Mouse (Mus musculus): ENCODE data around the gene Slc39a2.
"Not testable (repeated sequence)": the region's sequence is repeated elsewhere in the genome, so short reads cannot be mapped to it uniquely, and the experiment has no call there.

Gene Slc39a2

DNA sequence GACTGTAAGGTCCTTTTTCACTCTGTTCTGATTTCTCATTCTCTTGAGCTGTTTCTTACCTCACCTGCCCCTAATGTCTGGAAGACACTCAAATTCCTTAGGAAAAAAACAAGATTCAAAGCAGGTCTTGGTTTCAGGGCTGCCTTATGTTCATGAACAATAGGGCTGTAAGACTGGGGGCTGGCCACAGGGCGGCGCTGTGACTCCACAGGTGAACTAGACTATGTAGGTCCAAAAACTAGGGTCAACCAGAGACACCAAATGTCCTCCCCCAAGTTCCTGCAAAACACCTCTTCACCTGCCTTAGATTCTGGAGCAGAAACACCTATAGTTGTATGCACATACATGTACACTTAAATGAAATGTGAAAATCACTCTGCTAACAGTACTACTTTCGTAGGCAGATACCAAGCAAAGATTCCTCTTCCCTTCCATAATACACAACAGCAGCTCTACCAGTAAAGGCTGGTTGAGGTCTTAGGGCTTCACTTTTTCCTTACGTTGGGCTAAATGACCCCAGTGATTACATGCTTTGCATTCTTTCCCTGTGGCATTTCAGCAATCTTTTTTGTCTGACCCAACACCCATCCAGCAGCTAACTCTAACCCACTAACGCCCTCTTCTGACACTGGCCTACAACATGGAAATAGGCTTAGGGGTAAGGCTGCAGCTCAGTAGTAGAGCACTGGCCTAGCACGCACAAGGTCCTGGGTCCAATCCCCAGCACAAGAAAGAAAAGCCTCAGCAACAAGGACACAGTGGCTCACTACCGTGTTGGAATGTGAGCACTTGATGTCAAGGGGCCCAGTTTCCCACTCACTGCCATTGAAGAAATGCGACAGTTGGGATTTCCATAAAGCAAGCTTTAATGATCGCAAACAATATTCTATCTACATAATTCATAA, 10.4 kb downstream of the Slc39a2 start:
- DNase-seq (ENCODE audit: low spot score in 2 of 2): peak; percentile 46 to 88

GRCm38 (mm10) chr14:51903782-51904181, 11.1 kb downstream of the Slc39a2 start:
- DNase-seq (ENCODE audit: low spot score in 2 of 2): no peak

GRCm38 (mm10) chr14:51904706-51905105, 12.0 kb downstream of the Slc39a2 start:
- DNase-seq (ENCODE audit: low spot score in 2 of 2): no peak

GRCm38 (mm10) chr14:51906102-51906501, 13.4 kb downstream of the Slc39a2 start:
- no peak for DNase-seq (ENCODE audit: low spot score in 2 of 2)

- no peak for DNase-seq (ENCODE audit: low spot score in 2 of 2)
Measured at GRCm38 (mm10) chr14:51911301-51911700, 18.6 kb downstream of the Slc39a2 start.

- no peak for DNase-seq (ENCODE audit: low spot score in 2 of 2)
Measured at GRCm38 (mm10) chr14:51912391-51913061, 19.8 kb downstream of the Slc39a2 start.

DNA sequence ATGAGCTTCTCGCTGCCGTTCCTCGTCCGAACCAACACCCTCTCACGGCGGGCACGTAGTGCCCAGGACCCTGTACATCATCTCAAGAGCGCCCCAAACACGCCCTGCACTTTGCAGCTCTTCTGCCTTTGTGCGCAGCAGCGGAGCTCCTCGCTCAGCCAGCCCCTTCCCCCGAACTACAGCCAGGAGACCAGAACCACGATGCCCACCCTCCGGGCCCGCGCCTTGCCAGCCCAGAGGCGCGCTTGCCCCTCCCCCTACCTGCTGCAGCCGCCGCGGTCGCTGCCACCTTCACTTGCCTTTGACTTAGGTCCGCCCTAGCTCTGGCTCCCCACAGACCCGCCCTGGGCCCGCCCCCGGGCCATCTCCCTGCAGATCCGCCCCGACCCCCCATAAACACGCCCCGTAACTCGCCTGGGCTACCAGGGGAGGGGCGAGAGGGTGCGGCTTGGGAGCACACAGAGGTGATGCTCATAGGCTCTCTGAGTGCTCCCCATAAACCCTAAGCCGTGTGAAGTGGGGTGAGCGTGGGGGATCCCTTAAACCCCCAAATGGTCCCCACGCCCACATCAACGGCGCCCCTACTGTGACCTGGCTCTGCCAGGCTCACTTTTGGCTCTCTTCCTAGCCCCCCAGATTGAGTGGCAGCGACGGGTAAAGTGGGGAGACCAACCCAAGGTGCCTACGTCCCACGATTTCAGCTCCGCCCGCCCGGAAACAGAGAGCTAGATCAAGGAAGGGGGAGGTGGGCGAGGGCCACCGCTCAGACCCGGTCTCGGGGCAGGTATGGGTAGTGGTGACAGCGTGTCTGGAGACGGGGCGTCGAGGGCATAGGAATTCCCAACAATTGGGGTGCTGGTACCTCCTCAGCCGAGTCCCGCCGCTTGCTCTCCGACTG, 20.6 kb downstream of the Slc39a2 start:
- peak; percentile 90 to 94 for DNase-seq (ENCODE audit: low spot score in 2 of 2)

DNA sequence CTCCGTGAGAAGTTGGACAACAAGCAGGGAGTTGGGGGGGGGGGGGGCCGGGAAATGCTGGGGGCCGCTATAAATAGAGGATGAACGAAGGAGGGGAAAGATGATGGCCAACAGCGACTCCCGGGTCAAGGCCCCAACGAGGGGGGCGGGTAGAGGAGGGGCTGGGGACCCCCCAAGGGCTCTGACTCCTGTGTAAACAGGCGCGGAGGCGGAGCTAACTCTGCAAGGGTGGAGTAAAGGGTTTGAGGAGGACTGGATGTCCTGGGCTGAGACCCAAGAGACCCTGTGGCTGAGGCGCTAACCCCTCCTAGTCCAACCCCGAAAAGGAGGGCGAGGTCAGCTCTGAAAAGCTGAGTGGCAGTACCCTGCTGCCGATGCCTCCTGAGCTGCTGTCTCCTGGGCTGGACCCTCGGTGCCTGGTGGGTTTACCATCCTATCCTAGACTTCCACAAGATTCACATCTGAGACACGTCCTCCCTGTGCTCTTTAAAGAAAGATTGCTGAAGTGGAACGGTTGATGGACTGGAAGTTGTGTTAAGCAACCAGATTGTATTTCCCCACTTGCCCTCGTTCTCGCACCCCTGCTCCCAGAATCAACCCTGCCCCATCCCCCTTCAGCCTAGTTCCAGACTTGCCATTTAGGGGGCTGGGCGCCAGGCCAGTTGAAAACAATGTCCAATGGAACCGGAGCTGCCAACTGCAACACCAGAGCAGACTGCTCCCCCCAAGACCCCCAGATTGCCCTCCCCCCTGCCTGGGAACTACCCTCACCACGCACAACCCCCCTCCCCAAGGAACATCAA, 21.5 kb downstream of the Slc39a2 start, which contains the start of gene Ndrg2:
Ndrg2 (minus strand) TSS at position 199 of the 803 bp plus-strand sequence.
- DNase-seq (ENCODE audit: low spot score in 2 of 2): peak; percentile 50 to 52

DNA sequence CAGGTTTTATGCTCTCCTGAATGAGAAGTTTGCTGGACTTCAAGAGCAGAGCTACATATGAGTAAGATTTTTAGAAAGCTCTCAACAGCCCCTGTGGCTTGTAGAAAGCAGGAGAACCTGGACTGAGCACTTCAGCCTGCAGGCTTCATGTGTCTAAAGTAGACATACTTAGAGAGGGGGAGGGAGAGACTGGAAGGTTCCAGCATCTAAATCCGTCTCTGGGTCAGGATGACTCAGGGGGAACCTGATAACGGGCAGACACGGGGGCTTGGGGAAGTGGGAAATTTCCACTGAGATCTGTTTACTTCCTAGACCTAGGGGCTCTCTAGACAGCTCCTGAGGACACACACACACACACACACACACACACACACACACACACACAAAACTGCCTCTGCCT, 22.3 kb downstream of the Slc39a2 start:
- DNase-seq (ENCODE audit: low spot score in 2 of 2): no peak

- DNase-seq (ENCODE audit: low spot score in 2 of 2): no peak
Measured at GRCm38 (mm10) chr14:51916539-51916938, 23.9 kb downstream of the Slc39a2 start.

GRCm38 (mm10) chr14:51918125-51918524, 25.4 kb downstream of the Slc39a2 start, which contains the start of gene Tppp2:
Tppp2 (plus strand) TSS chr14:51918425.
- DNase-seq (ENCODE audit: low spot score in 2 of 2): no peak

- DNase-seq (ENCODE audit: low spot score in 2 of 2): no peak
Measured at GRCm38 (mm10) chr14:51918966-51919365, 26.3 kb downstream of the Slc39a2 start.

DNA sequence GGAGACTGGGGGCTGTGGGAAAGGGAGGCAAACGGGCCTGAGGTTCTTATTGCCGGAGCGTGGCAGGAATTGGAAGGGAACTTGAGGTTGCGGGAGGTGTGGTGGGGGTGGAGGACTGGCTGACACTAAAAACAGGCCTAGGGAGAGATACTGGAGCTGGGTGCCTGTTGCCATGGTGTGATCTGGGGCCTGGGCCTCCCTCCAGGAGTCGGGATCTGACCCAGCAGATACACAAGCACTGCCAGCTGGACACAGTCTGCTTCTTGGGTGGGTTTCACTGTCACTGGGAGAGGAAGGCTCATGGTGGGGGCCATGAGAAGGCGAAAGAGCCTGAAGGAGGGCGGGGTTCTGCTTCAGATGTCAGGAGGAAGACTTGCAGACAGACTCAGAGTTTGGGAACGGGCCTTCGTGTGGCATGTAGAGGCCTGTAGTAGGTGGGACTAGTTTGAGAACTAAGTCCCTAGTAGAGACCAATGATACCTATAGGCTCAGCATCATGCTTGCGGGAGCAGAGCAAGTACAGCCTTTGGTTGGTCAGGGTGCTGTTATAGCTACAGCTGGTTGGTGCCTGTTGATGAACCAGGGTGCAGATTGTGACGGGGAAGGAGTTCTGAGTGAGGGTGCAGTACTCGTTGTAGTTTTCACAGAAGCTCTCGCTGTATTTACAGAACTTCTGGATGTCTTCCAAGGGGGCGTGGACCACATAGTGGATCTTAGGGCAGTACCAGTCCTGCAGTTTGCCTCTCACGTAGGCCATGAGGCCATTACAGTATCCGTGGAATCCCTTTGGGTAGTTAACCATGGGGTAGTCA, 29.3 kb downstream of the Slc39a2 start:
- no peak for DNase-seq (ENCODE audit: low spot score in 2 of 2)

- no peak for DNase-seq (ENCODE audit: low spot score in 2 of 2)
Measured at GRCm38 (mm10) chr14:51922571-51922865, 29.8 kb downstream of the Slc39a2 start, which contains the start of gene Rnase13. Rnase13 (minus strand) TSS chr14:51922773.

GRCm38 (mm10) chr14:51922910-51923309, 30.2 kb downstream of the Slc39a2 start:
- no peak for DNase-seq (ENCODE audit: low spot score in 2 of 2)

DNA sequence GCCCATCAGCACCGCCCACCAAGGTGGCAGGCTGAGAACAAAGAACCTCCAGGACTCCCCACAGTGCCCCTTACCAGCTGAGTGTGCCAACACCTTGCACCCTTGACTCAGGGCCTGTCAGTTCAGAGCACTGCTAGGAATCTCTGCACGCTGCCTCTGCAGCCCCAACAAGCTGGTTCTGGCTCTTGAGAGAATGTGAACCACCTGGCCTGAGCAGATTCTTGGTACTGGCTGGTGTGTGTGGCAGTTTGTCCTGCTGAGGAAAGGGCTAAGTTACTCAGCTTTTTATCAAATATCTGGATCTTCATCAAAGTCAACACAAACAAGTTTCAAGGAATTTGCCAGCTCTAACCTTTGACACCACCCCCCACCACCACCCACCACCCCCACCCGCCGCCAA, 30.8 kb downstream of the Slc39a2 start:
- DNase-seq (ENCODE audit: low spot score in 2 of 2): no peak

DNA sequence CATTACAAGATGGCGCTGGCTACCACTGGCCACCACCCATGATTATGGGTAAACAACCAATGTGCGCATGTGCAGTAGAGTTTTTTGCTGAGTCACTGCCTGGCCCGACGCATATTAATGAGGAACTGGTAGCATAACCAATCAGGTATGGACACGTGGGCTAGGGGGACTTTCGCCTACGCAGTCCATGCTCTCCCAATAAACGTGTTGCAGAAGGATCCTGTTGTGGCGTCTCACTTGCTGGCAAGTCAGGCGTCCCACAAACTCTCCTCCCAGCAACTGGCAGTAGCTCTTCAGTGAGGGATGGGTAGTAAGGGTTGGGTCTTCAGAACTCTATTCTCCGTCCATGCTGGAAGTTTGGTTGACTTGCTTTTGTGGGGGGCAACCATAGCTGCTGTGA, 34.2 kb downstream of the Slc39a2 start:
- DNase-seq (ENCODE audit: low spot score in 2 of 2): not testable (repeated sequence)

DNA sequence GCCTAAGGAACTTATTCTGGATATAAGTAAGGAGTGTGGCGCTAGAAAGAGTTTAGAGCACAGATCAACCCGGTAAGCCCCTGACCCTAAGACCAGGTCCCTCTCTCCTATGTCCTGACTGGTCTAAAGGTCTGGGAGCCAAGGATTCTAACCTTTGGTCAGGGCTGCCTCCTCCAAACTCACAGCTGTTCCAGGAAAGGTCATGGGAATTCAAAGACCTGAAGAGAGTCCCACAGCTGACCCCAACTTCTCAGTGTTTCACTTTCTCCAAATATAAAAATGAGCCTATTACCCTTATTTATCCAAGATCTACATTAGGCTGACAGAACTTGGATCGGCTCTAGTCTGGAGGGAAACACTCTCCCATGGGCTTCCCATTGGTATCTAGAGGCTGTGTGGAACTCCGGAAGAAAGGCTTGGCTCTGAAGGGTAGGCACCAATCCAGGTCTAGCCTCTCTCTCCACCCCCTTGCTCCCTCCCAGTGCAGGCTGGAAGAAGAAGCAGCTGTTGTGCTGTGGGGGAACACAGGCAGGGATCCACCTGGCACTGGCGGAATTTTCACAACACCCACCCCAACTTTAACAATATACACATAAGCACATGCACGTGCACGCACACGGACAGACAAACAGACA, 36.7 kb downstream of the Slc39a2 start:
- no peak for DNase-seq (ENCODE audit: low spot score in 2 of 2)

- no peak for DNase-seq (ENCODE audit: low spot score in 2 of 2)
Measured at GRCm38 (mm10) chr14:51929968-51930367, 37.3 kb downstream of the Slc39a2 start.

GRCm38 (mm10) chr14:51930824-51931223, 38.1 kb downstream of the Slc39a2 start:
- peak in 1 of 2 experiments; percentile 53 for DNase-seq (ENCODE audit: low spot score in 2 of 2)

Measured in thymus, postnatal 10 days (tissue).